ENCODE assay signal across 17 mouse cellular contexts in genomic region chr14:25686983-25687901, GRCm38 (mm10). TPM values are rescaled to one million over a fixed set of nuclear protein-coding genes. Genes with fewer than 3 reads are reported as not detected.
DNase-seq lines count a peak whose midpoint lies in the region; ATAC-seq and TF ChIP-seq lines count a peak whose summit lies in the region.
"Had no signal": no experiment of that assay in that cellular context is flagged by ENCODE, and none has a peak within 500 bp of the region (broad histone marks: within the 10 kb centered on the region; RNA-seq: fewer than 3 reads in every experiment).

No protein-coding gene starts in this region.

- no peaks in the 10 kb centered on the region for H3K36me3 ChIP-seq in liver, adult 2 months (ENCODE audit: control insufficient read depth, insufficient read depth, low read length)
- no peaks in the 10 kb centered on the region for H3K36me3 ChIP-seq in liver, embryonic 12.5 days
- no peaks in the 10 kb centered on the region for H3K36me3 ChIP-seq in heart, embryonic 14.5 days (ENCODE audit: control insufficient read depth, insufficient read depth, low read length)
- H3K36me3 ChIP-seq in intestine, postnatal 0 days (ENCODE audit: control insufficient read depth, insufficient read depth): no peaks in the 10 kb centered on the region
- H3K36me3 ChIP-seq: embryonic facial prominence, embryonic 13.5 days; limb, embryonic 10.5 days had no signal

- peak; percentile 82 for DNase-seq in liver, adult 2 months (ENCODE audit: extremely low read depth, low read depth, low spot score)
- no peak for DNase-seq in cerebellum, adult 11-12 months
- DNase-seq in embryo, embryonic 10.5 days (ENCODE audit: low spot score): no peak
- DNase-seq: cerebellum, adult 11 months; kidney, adult 8-10 months; kidney, postnatal 4 days; midbrain, embryonic 14.5 days had no signal

- ATAC-seq in liver, embryonic 12.5 days: no peak
- ATAC-seq in common myeloid progenitor, adult 5-6 weeks (replicated peaks; ENCODE audit: low read depth, poor library complexity, severe bottlenecking): 0 out of 2 replicates have a peak, but pooled peaks have one; percentile 22
- peak; percentile 77 for ATAC-seq in heart, embryonic 14.5 days (ENCODE audit: insufficient number of reproducible peaks, insufficient read depth, low FRiP score, low read depth)
- no peak for ATAC-seq in intestine, postnatal 0 days
- no peak for ATAC-seq in megakaryocyte, adult 5-6 weeks (ENCODE audit: poor library complexity, severe bottlenecking)
- ATAC-seq: activated CD4-positive, CD25-positive, alpha-beta regulatory T cell, adult 4 months had no signal

- H3K4me1 ChIP-seq in liver, adult 2 months (ENCODE audit: control insufficient read depth, insufficient read depth, low read length): no peaks in the 10 kb centered on the region
- H3K4me1 ChIP-seq in liver, embryonic 12.5 days: peaks cover 16% of the 10 kb centered on the region
- H3K4me1 ChIP-seq in heart, embryonic 14.5 days (ENCODE audit: control insufficient read depth in 2 of 2, insufficient read depth in 2 of 2, low read length in 2 of 2): peaks cover 28 to 31% of the 10 kb centered on the region in 2 experiments
- H3K4me1 ChIP-seq in intestine, postnatal 0 days (replicated peaks; ENCODE audit: control insufficient read depth, insufficient read depth, low read length): peaks cover 4% of the 10 kb centered on the region; the same call in 1 of the 2 replicates

- no peaks in the 10 kb centered on the region for H3K27me3 ChIP-seq in liver, adult 2 months (ENCODE audit: control insufficient read depth, insufficient read depth, low read length)
- peaks cover 21% of the 10 kb centered on the region for H3K27me3 ChIP-seq in liver, embryonic 12.5 days (replicated peaks)
- no peaks in the 10 kb centered on the region for H3K27me3 ChIP-seq in heart, embryonic 14.5 days (ENCODE audit: control insufficient read depth, insufficient read depth, low read length)
- no peaks in the 10 kb centered on the region for H3K27me3 ChIP-seq in intestine, postnatal 0 days (replicated peaks; ENCODE audit: control insufficient read depth, insufficient read depth, low read length)
- H3K27me3 ChIP-seq: embryonic facial prominence, embryonic 13.5 days had no signal

- no peak overlapping the region for H3K4me2 ChIP-seq in liver, embryonic 12.5 days
- 0 out of 2 replicates have a peak overlapping the region, but pooled peaks have one; percentile 12 for H3K4me2 ChIP-seq in heart, embryonic 14.5 days (ENCODE audit: low read length)
- H3K4me2 ChIP-seq in intestine, postnatal 0 days (replicated peaks; ENCODE audit: low read depth): no peak overlapping the region
- H3K4me2 ChIP-seq: embryonic facial prominence, embryonic 13.5 days; hindbrain, embryonic 14.5 days had no signal

- no peaks in the 10 kb centered on the region for H3K79me2 ChIP-seq in liver, adult 2 months (ENCODE audit: control insufficient read depth, insufficient read depth, low read length)

- no peak overlapping the region for H3K9ac ChIP-seq in liver, adult 2 months (ENCODE audit: low read depth, low read length)
- H3K9ac ChIP-seq in liver, embryonic 12.5 days: no peak overlapping the region
- H3K9ac ChIP-seq in heart, embryonic 14.5 days (ENCODE audit: low read length): peak overlapping the region; percentile 39; the same call in 1 of the 2 replicates
- H3K9ac ChIP-seq in intestine, postnatal 0 days (ENCODE audit: low read depth, low read length): no peak overlapping the region
- H3K9ac ChIP-seq: embryonic facial prominence, embryonic 13.5 days; hindbrain, embryonic 14.5 days had no signal

- H3K9me3 ChIP-seq in liver, embryonic 12.5 days (replicated peaks): no peaks in the 10 kb centered on the region
- no peaks in the 10 kb centered on the region for H3K9me3 ChIP-seq in heart, embryonic 14.5 days (ENCODE audit: control insufficient read depth, low read length)
- no peaks in the 10 kb centered on the region for H3K9me3 ChIP-seq in intestine, postnatal 0 days (ENCODE audit: control insufficient read depth)
- H3K9me3 ChIP-seq: embryonic facial prominence, embryonic 13.5 days; limb, embryonic 10.5 days had no signal

- TF ChIP-seq CTCF in liver, adult 2 months (IDR thresholded peaks at IDR 0.05; ENCODE audit: low read depth, low read length): no peak
- no peak for TF ChIP-seq CTCF in intestine, postnatal 0 days (IDR thresholded peaks at IDR 0.05; ENCODE audit: low read depth)

- no peak overlapping the region for H3K27ac ChIP-seq in liver, adult 2 months (replicated peaks; ENCODE audit: insufficient read depth, low read depth, low read length)
- H3K27ac ChIP-seq in liver, embryonic 12.5 days: no peak overlapping the region
- H3K27ac ChIP-seq in heart, embryonic 14.5 days (replicated peaks in 1 of 2; ENCODE audit: control insufficient read depth in 1 of 2, insufficient read depth in 1 of 2, low read depth in 2 of 2, low read length in 2 of 2): peak overlapping the region; percentile 92 to 98
- peak overlapping the region; percentile 73 for H3K27ac ChIP-seq in intestine, postnatal 0 days (ENCODE audit: low read depth, low read length)
- H3K27ac ChIP-seq: embryonic facial prominence, embryonic 13.5 days; hindbrain, embryonic 14.5 days; limb, embryonic 10.5 days; macrophage had no signal

- TF ChIP-seq POLR2A in liver, adult 2 months (IDR thresholded peaks at IDR 0.05; ENCODE audit: extremely low read depth, insufficient read depth, low read length): no peak

- 74% methylated on average over 10 of the region's 10 CpGs for WGBS in liver, adult 2 months
- 66% methylated on average over 10 of the region's 10 CpGs for WGBS in liver, embryonic 12.5 days (ENCODE audit: insufficient replicate concordance)
- 44% methylated on average over 10 of the region's 10 CpGs for WGBS in heart, embryonic 14.5 days
- WGBS in intestine, postnatal 0 days: 35% methylated on average over 10 of the region's 10 CpGs

- no peak overlapping the region for H3K4me3 ChIP-seq in liver, adult 2 months (ENCODE audit: insufficient read depth, low read depth, low read length)
- H3K4me3 ChIP-seq in liver, embryonic 12.5 days: no peak overlapping the region
- H3K4me3 ChIP-seq in heart, embryonic 14.5 days (ENCODE audit: control insufficient read depth in 1 of 2, insufficient read depth in 1 of 2, low read depth in 1 of 2, low read length in 2 of 2): no peak overlapping the region
- H3K4me3 ChIP-seq in intestine, postnatal 0 days (ENCODE audit: low read depth, low read length): no peak overlapping the region
- H3K4me3 ChIP-seq: embryonic facial prominence, embryonic 13.5 days; limb, embryonic 10.5 days had no signal

RNA-seq across cellular contexts. Expression of gene Ppif, which starts 6.7 kb away (rescaled TPM):
- 19.4 and 31.1 TPM in 2 replicates for total RNA-seq in liver, adult 2 months (2014; rRNA removed)
- 76.3 and 80.6 TPM in 2 replicates for polyA plus RNA-seq in liver, adult 2 months (2012; rRNA removed)
- polyA plus RNA-seq in liver, embryonic 12.5 days (2016; fragmentation: Nextera tagmentation; extraction: Ambion mirVana): 46.8 and 48.4 TPM in 2 replicates
- 44.9 and 49.5 TPM in 2 replicates for total RNA-seq in common myeloid progenitor, adult 5-6 weeks (2017)
- polyA plus RNA-seq in heart, embryonic 14.5 days (2014; fragmentation: Nextera tagmentation; extraction: Ambion mirVana): 99.2 and 105 TPM in 2 replicates
- polyA plus RNA-seq in intestine, postnatal 0 days (2015; fragmentation: Nextera tagmentation; extraction: Ambion mirVana): 73.8 and 80.0 TPM in 2 replicates
- total RNA-seq in megakaryocyte, adult 5-6 weeks (2015): 27.5 and 30.6 TPM in 2 replicates
- 6.1 and 9.3 TPM in 2 replicates for total RNA-seq in megakaryocyte, adult 5-6 weeks (2017)

Comparison
In these comparisons a context has a peak if more than half of its experiments do, and no peak if none do; other contexts are left out.
1. H3K27ac ChIP-seq: peak in heart, embryonic 14.5 days (2 of 2) and intestine, postnatal 0 days (single experiment); none in liver, adult 2 months (single experiment) and liver, embryonic 12.5 days (single experiment).
2. ATAC-seq: peak in common myeloid progenitor, adult 5-6 weeks (single experiment) and heart, embryonic 14.5 days (single experiment); none in liver, embryonic 12.5 days (single experiment), intestine, postnatal 0 days (single experiment) and megakaryocyte, adult 5-6 weeks (single experiment).